In the genomic region with DNA sequence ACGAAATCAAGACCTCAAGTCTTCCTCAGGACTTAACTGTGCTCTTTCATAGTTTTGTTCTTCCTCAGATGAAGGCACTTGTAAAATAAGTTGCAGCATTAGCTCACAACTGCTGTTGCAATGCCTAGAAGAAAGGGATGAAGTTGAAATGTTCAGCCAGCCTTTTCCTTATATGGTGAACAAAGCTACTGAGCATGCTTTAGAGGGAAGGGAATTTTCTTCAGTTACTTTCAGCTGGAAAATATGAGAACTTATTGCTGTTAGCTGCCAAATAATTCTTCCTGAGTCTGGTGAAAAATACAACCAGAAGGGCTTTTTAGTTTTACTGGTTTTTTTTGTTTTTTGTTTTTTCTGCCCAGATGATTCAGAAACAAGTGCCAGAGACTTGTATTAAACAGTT, we compare ENCODE assay signal across 14 mouse cellular contexts. TPM values are rescaled to one million over a fixed set of nuclear protein-coding genes. Genes with fewer than 3 reads are reported as not detected.
DNase-seq lines count a peak whose midpoint lies in the region; ATAC-seq and TF ChIP-seq lines count a peak whose summit lies in the region.
"Had no signal": no experiment of that assay in that cellular context is flagged by ENCODE, and none has a peak within 500 bp of the region (broad histone marks: within the 10 kb centered on the region; RNA-seq: fewer than 3 reads in every experiment).

No protein-coding gene starts in this region.

- H3K27me3 ChIP-seq in intestine, embryonic 14.5 days (replicated peaks; ENCODE audit: control insufficient read depth, insufficient read depth, low read length), result no peaks in the 10 kb centered on the region
- H3K27me3 ChIP-seq in intestine, postnatal 0 days (replicated peaks; ENCODE audit: control insufficient read depth, insufficient read depth, low read length), result no peaks in the 10 kb centered on the region
- no peaks in the 10 kb centered on the region for H3K27me3 ChIP-seq in myocyte (ENCODE audit: control insufficient read depth, insufficient read depth, insufficient read length)
- H3K27me3 ChIP-seq in forebrain, embryonic 10.5 days (ENCODE audit: poor library complexity, severe bottlenecking), result no peaks in the 10 kb centered on the region
- H3K27me3 ChIP-seq in forebrain, embryonic 16.5 days (replicated peaks; ENCODE audit: control insufficient read depth, insufficient read depth, low read length), result no peaks in the 10 kb centered on the region
- H3K27me3 ChIP-seq: forebrain, embryonic 13.5 days; limb, embryonic 12.5 days had no signal

- peak overlapping the region; percentile 87 for H3K27ac ChIP-seq in intestine, embryonic 14.5 days (ENCODE audit: low read depth)
- no peak overlapping the region for H3K27ac ChIP-seq in intestine, postnatal 0 days (ENCODE audit: low read depth, low read length)
- H3K27ac ChIP-seq in forebrain, embryonic 10.5 days, result no peak overlapping the region
- H3K27ac ChIP-seq in forebrain, embryonic 16.5 days (ENCODE audit: low read length), result no peak overlapping the region
- H3K27ac ChIP-seq: forebrain, embryonic 13.5 days; limb, embryonic 12.5 days had no signal

- H3ac ChIP-seq in myocyte (ENCODE audit: control insufficient read depth, insufficient read length), result no peak overlapping the region

- peaks cover 31% of the 10 kb centered on the region for H3K36me3 ChIP-seq in intestine, embryonic 14.5 days (ENCODE audit: control insufficient read depth, insufficient read depth, low read length)
- H3K36me3 ChIP-seq in intestine, postnatal 0 days (ENCODE audit: control insufficient read depth, insufficient read depth), result peaks cover 23% of the 10 kb centered on the region
- H3K36me3 ChIP-seq in myocyte (ENCODE audit: control insufficient read depth, insufficient read depth), result peaks cover 31% of the 10 kb centered on the region
- H3K36me3 ChIP-seq in forebrain, embryonic 10.5 days (replicated peaks), result peaks cover 9% of the 10 kb centered on the region
- no peaks in the 10 kb centered on the region for H3K36me3 ChIP-seq in forebrain, embryonic 16.5 days (ENCODE audit: control insufficient read depth, insufficient read depth)

- no peak overlapping the region for H3K4me3 ChIP-seq in intestine, embryonic 14.5 days (ENCODE audit: low read depth, low read length)
- H3K4me3 ChIP-seq in intestine, postnatal 0 days (ENCODE audit: low read depth, low read length), result no peak overlapping the region
- no peak overlapping the region for H3K4me3 ChIP-seq in myocyte
- no peak overlapping the region for H3K4me3 ChIP-seq in forebrain, embryonic 10.5 days
- no peak overlapping the region for H3K4me3 ChIP-seq in forebrain, embryonic 16.5 days (replicated peaks; ENCODE audit: low read length)
- H3K4me3 ChIP-seq: forebrain, embryonic 13.5 days; limb, embryonic 12.5 days had no signal

- TF ChIP-seq POLR2A in myocyte (IDR thresholded peaks at IDR 0.05; ENCODE audit: insufficient read length, low read depth), result no peak

- no peaks in the 10 kb centered on the region for H3K9me3 ChIP-seq in intestine, embryonic 14.5 days (ENCODE audit: control insufficient read depth, low read length)
- H3K9me3 ChIP-seq in intestine, postnatal 0 days (ENCODE audit: control insufficient read depth), result no peaks in the 10 kb centered on the region
- H3K9me3 ChIP-seq in forebrain, embryonic 10.5 days, result no peaks in the 10 kb centered on the region
- no peaks in the 10 kb centered on the region for H3K9me3 ChIP-seq in forebrain, embryonic 16.5 days (ENCODE audit: control insufficient read depth, low read length)
- H3K9me3 ChIP-seq: forebrain, embryonic 13.5 days; limb, embryonic 12.5 days had no signal

- WGBS in intestine, embryonic 14.5 days, result 68% methylated on average over 1 of the region's 1 CpGs
- 72% methylated on average over 1 of the region's 1 CpGs for WGBS in intestine, postnatal 0 days
- 76% methylated on average over 1 of the region's 1 CpGs for WGBS in forebrain, embryonic 10.5 days
- WGBS in forebrain, embryonic 16.5 days, result 78% methylated on average over 1 of the region's 1 CpGs

- TF ChIP-seq CTCF in intestine, postnatal 0 days (IDR thresholded peaks at IDR 0.05; ENCODE audit: low read depth), result no peak

- 0 out of 2 replicates have a peak, but pooled peaks have one; percentile 62 for ATAC-seq in intestine, embryonic 14.5 days (replicated peaks; ENCODE audit: low FRiP score, low TSS enrichment, low read depth)
- no peak for ATAC-seq in intestine, postnatal 0 days
- 0 out of 2 replicates have a peak, but pooled peaks have one; percentile 27 for ATAC-seq in granulocyte monocyte progenitor cell, adult 5-6 weeks (replicated peaks; ENCODE audit: poor library complexity, severe bottlenecking)
- ATAC-seq in forebrain, embryonic 16.5 days, result no peak
- ATAC-seq: forebrain, embryonic 13.5 days had no signal

- DNase-seq in intestine, embryonic 14.5 days (ENCODE audit: low spot score), result no peak
- DNase-seq in NIH3T3 (ENCODE audit: low read depth), result peak; percentile 72
- no peak for DNase-seq in forebrain, embryonic 10.5 days (ENCODE audit: extremely low spot score, low spot score)
- DNase-seq: cerebellum, adult 18-20 months; kidney, adult 8-10 months had no signal

- H3K79me2 ChIP-seq in myocyte (ENCODE audit: control insufficient read depth, insufficient read depth), result peaks cover 5% of the 10 kb centered on the region

- no peak overlapping the region for H3K9ac ChIP-seq in intestine, embryonic 14.5 days (ENCODE audit: low read length)
- no peak overlapping the region for H3K9ac ChIP-seq in intestine, postnatal 0 days (ENCODE audit: low read depth, low read length)
- no peak overlapping the region for H3K9ac ChIP-seq in forebrain, embryonic 16.5 days (replicated peaks; ENCODE audit: low read depth, low read length)
- H3K9ac ChIP-seq: forebrain, embryonic 13.5 days; limb, embryonic 12.5 days had no signal

- no peak overlapping the region for H3K4me2 ChIP-seq in intestine, embryonic 14.5 days (ENCODE audit: low read length)
- no peak overlapping the region for H3K4me2 ChIP-seq in intestine, postnatal 0 days (replicated peaks; ENCODE audit: low read depth)
- no peak overlapping the region for H3K4me2 ChIP-seq in myocyte (ENCODE audit: low read depth)
- H3K4me2 ChIP-seq in forebrain, embryonic 16.5 days (ENCODE audit: low read length), result no peak overlapping the region
- H3K4me2 ChIP-seq: forebrain, embryonic 13.5 days; limb, embryonic 12.5 days had no signal

- H3K4me1 ChIP-seq in intestine, embryonic 14.5 days (replicated peaks; ENCODE audit: control insufficient read depth, insufficient read depth, low read length), result 0 out of 2 replicates have a peak, but pooled peaks cover 3% of the 10 kb centered on the region
- no peaks in the 10 kb centered on the region for H3K4me1 ChIP-seq in intestine, postnatal 0 days (replicated peaks; ENCODE audit: control insufficient read depth, insufficient read depth, low read length)
- no peaks in the 10 kb centered on the region for H3K4me1 ChIP-seq in forebrain, embryonic 10.5 days
- H3K4me1 ChIP-seq in forebrain, embryonic 16.5 days (replicated peaks; ENCODE audit: control insufficient read depth, insufficient read depth, low read length), result 0 out of 2 replicates have a peak, but pooled peaks cover 4% of the 10 kb centered on the region
- H3K4me1 ChIP-seq: forebrain, embryonic 13.5 days; limb, embryonic 12.5 days had no signal

TF ChIP-seq in myocyte, 11 proteins besides CTCF, POLR2A, EP300 and RAD21:
- TF ChIP-seq TCF3 (IDR thresholded peaks at IDR 0.05; ENCODE audit: insufficient read length, low read depth), result no peak
- TF ChIP-seq MYOG (IDR thresholded peaks at IDR 0.05; ENCODE audit: control insufficient read depth in 1 of 3, insufficient read depth in 1 of 3, insufficient read length in 2 of 3, low read depth in 2 of 3), result no peak
- peak; percentile 28; the same call in 1 of the 2 replicates for TF ChIP-seq CEBPB (IDR thresholded peaks at IDR 0.05; ENCODE audit: insufficient read depth, poor library complexity, severe bottlenecking)
- no peak for TF ChIP-seq MYOD1 (IDR thresholded peaks at IDR 0.05; ENCODE audit: control insufficient read depth in 1 of 3, insufficient read length in 2 of 3, low read depth in 2 of 3)
- no peak for TF ChIP-seq REST (IDR thresholded peaks at IDR 0.05; ENCODE audit: insufficient read depth, insufficient read length)
- TF ChIP-seq E2F4 (IDR thresholded peaks at IDR 0.05; ENCODE audit: insufficient read depth), result no peak
- TF ChIP-seq USF1 (IDR thresholded peaks at IDR 0.05; ENCODE audit: low read depth), result no peak
- no peak for TF ChIP-seq TCF12 (IDR thresholded peaks at IDR 0.05; ENCODE audit: insufficient read depth, poor library complexity, severe bottlenecking)
- peak; percentile 39 for TF ChIP-seq SRF (IDR thresholded peaks at IDR 0.05; ENCODE audit: control insufficient read depth, insufficient read length, low read depth)

RNA-seq across cellular contexts. Expression of gene Esyt2, which starts 45.2 kb away (rescaled TPM):
- polyA plus RNA-seq in intestine, embryonic 14.5 days (2014; fragmentation: Nextera tagmentation; extraction: Ambion mirVana), result 37.5 and 39.7 TPM in 2 replicates
- 14.1 and 14.9 TPM in 2 replicates for polyA plus RNA-seq in intestine, postnatal 0 days (2015; fragmentation: Nextera tagmentation; extraction: Ambion mirVana)
- total RNA-seq in granulocyte monocyte progenitor cell, adult 5-6 weeks (2014; fragmentation: Nextera tagmentation), result 29.1 and 32.8 TPM in 2 replicates
- total RNA-seq in granulocyte monocyte progenitor cell, adult 5-6 weeks (2017), result 32.0 and 41.6 TPM in 2 replicates
- 16.1 TPM for polyA plus RNA-seq in myocyte (2012; fragmentation: generic; extraction: Trizol)
- polyA plus RNA-seq in forebrain, embryonic 10.5 days (2016; fragmentation: Nextera tagmentation; extraction: Ambion mirVana), result 12.0 and 12.6 TPM in 2 replicates
- polyA plus RNA-seq in forebrain, embryonic 16.5 days (2015; fragmentation: Nextera tagmentation; extraction: Ambion mirVana), result 12.9 and 13.5 TPM in 2 replicates

RNA-seq across cellular contexts. Expression of gene Gm11027, which starts 51.0 kb away (rescaled TPM):
- polyA plus RNA-seq in intestine, embryonic 14.5 days (2014; fragmentation: Nextera tagmentation; extraction: Ambion mirVana), result not detected in 2 replicates
- polyA plus RNA-seq in intestine, postnatal 0 days (2015; fragmentation: Nextera tagmentation; extraction: Ambion mirVana), result not detected in 2 replicates
- not detected in 2 replicates for total RNA-seq in granulocyte monocyte progenitor cell, adult 5-6 weeks (2014; fragmentation: Nextera tagmentation)
- total RNA-seq in granulocyte monocyte progenitor cell, adult 5-6 weeks (2017), result not detected in 2 replicates
- polyA plus RNA-seq in myocyte (2012; fragmentation: generic; extraction: Trizol), result not detected
- polyA plus RNA-seq in forebrain, embryonic 10.5 days (2016; fragmentation: Nextera tagmentation; extraction: Ambion mirVana), result not detected in 2 replicates
- not detected in 2 replicates for polyA plus RNA-seq in forebrain, embryonic 16.5 days (2015; fragmentation: Nextera tagmentation; extraction: Ambion mirVana)
- total RNA-seq: megakaryocyte progenitor cell, adult 5-6 weeks; monocyte, adult 5-6 weeks had no signal
- polyA plus RNA-seq: forebrain, embryonic 13.5 days; gonadal fat pad, adult 2 months; limb, embryonic 12.5 days had no signal

Comparison
In these comparisons a context has a peak if more than half of its experiments do, and no peak if none do; other contexts are left out.
1. ATAC-seq: peak in intestine, embryonic 14.5 days (single experiment) and granulocyte monocyte progenitor cell, adult 5-6 weeks (single experiment); none in intestine, postnatal 0 days (single experiment) and forebrain, embryonic 16.5 days (single experiment).